Mouse (Mus musculus): ENCODE measurements around the gene Zfp687.
A peak's percentile ranks its signal among the peaks of the same experiment; 100 is the strongest.
"Not testable (repeated sequence)": the region's sequence is repeated elsewhere in the genome, so short reads cannot be mapped to it uniquely, and the experiment has no call there.

Zfp687 gene

GRCm38 (mm10) chr3:95015337-95015872 is at the start of gene Zfp687:
Gene Zfp687, minus strand, starts transcription at chr3:95015448.
- peak; percentile 99 for DNase-seq (ENCODE audit: low read depth, low spot score)

DNA sequence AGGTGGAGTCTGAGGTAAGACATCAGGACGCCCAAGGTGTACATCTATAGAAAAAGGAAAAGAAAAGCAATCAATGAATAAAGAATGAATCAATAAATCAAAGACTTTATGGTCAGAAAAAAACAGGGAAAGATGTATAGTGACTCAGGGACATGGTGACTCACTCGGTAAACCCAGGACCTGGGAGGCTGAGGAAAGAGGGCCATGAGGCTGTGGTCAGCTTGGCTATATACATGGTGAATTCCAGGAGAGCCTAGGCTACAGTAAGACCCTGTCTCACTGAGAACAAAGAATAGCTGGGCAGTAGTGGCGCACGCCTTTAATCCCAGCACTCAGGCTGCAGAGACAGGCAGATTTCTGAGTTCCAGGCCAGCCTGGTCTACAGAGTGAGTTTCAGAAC is 48.5 kb upstream of the Zfp687 start:
- DNase-seq (ENCODE audit: low read depth, low spot score) = no peak

DNA sequence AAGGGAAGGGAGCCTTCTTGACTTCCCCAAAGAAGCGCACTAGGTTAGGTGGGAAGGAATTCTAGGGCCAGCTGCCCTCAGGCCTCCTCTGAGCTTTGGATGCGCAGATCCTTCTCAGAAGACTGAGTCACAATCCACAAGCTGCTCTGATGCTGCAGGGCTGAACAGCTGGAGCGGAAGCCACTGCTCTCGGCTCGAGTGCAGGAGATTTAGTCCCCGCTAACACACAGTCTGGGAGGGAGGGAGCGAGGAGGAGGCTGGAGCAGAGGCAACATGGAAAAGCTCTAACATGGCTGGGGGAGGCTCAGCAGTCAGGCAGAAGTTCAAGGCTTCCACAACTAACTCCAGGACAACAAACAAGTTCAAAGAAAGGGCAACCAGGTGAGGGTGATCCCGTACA is 42.8 kb upstream of the Zfp687 start:
- DNase-seq (ENCODE audit: low read depth, low spot score) = no peak

- DNase-seq (ENCODE audit: low read depth, low spot score) = no peak
Observed at GRCm38 (mm10) chr3:95056275-95056674, 41.0 kb upstream of the Zfp687 start.

DNA sequence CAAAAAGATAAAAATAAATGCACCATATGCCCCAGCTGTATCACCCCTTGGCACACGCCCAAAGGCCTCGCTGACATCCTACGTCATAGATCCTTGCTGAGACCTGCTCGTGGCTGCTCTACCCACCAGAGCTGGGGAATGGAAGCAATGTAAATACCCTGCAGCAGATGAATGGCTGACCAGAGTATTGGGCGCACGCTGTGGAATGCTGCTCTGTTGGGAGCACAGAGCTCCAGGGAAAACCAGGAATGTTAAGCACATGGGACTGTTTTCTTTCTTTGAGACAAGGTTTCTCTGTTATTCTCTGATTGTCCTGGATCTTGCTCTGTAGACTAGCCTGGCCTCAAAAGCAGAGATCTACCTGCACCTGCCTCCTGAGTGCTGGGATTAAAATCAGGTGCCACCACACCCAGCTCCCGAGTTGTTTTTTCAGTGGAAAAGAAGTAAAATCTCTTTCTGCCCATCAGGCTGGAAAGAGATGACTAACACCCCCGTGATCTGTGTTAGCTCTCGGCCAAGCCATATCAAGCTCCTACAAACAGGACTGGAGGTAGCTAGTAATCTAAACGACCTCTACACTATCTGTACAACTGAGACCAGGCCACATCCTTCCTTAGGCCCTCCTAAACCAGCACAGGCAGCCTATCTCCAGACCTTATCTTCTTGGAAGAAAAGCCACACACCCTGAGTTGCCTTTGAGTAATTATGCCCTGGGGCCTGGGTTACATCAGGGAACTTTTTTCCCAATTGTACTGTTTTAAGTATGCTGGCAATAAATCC is 39.4 kb upstream of the Zfp687 start:
- DNase-seq (ENCODE audit: low read depth, low spot score) = no peak

GRCm38 (mm10) chr3:95053701-95054100 is 38.5 kb upstream of the Zfp687 start:
- peak; percentile 86 for DNase-seq (ENCODE audit: low read depth, low spot score)

DNA sequence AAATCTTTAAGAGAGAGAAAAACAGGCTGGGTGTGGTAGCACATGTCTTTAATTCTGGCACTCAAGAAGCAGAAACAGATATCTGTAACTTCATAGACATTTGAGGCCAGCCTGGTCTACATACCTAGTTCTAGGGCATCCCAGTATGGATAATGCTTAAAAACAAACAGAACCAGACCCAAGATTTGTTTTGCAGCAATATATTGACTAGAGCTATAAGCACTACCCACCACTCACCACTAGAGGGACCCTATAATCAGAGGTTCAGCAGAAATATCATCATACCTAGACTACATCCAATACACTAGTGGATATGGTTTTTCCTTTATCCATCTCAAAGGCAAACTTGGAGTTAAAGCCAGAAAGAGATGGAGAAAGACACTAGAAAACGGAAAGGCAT is 37.7 kb upstream of the Zfp687 start:
- DNase-seq (ENCODE audit: low read depth, low spot score) = peak; percentile 48

- DNase-seq (ENCODE audit: low read depth, low spot score) = no peak
Observed at GRCm38 (mm10) chr3:95047914-95048313, 32.7 kb upstream of the Zfp687 start.

DNA sequence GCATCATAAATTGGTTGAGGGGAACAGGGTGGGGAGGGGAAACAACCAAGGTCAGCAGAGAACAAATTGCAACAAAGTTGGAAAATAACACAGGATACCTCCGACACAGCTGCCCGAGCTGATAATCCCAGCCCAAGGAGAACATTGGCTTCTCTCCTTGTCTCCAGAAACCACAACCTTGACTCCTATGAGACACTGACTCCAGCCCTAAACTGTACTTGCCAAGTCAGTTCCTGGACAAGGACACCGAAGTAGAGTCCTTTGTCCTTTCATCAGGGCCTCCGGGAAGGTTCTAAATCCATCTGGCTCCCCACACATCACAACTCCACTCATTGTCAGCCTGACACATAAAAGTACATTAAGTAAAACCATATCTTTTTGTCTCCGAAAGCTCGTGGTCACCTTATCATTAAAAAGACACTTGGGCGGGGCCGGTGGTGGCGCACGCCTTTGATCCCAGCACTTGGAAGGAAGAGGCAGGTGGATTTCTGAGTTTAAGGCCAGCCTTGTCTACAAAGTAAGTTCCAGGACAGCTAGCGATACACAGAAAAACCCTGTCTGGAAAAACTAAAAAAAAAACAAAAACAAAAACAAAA is 31.3 kb upstream of the Zfp687 start:
- no peak for DNase-seq (ENCODE audit: low read depth, low spot score)

GRCm38 (mm10) chr3:95043251-95043650 is 28.0 kb upstream of the Zfp687 start:
- no peak for DNase-seq (ENCODE audit: low read depth, low spot score)

- no peak for DNase-seq (ENCODE audit: low read depth, low spot score)
Observed at GRCm38 (mm10) chr3:95042838-95043229, 27.6 kb upstream of the Zfp687 start.

- DNase-seq (ENCODE audit: low read depth, low spot score) = peak; percentile 98
Observed at GRCm38 (mm10) chr3:95042166-95042837, 27.1 kb upstream of the Zfp687 start, which contains the start of gene Psmd4. Gene Psmd4, minus strand, starts transcription at chr3:95042614.

DNA sequence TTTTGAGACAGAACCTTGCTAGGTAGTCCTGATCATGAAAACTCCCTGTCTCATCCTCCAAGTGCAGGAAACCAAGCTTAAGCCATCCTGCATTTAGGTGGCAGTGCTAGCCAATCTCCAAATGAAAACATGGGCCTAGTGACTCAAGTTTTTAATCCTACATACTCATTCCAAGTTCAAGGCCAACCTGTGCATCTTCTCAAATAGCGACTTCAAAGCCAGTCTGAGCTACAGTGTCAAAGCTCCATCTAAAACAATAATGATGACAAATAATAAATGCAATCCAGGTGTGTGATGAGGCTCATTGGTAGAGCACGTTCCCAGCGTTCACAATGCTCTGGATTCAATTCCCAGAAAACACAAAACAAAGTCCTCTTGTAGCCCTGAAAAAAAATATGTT is 26.4 kb upstream of the Zfp687 start:
- DNase-seq (ENCODE audit: low read depth, low spot score) = no peak

DNA sequence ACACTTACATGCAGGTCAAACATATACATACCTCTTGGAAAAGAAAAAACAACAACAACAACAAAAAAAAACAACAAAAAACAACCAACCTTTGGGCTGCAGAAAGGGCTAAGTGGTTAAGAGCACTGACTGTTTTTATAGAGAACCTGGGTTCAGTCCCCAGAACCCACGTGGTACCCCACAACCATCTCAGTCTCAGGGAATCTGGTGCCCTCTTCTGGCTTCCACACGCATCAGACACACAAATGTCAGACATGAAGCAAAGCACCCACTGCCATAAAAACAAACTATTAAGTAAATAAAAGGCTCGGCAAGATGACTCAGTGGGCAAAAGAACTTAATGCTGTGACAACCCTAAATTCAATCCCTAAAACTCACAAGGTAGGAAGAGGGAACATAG is 14.7 kb upstream of the Zfp687 start:
- DNase-seq (ENCODE audit: low read depth, low spot score) = peak; percentile 30

DNA sequence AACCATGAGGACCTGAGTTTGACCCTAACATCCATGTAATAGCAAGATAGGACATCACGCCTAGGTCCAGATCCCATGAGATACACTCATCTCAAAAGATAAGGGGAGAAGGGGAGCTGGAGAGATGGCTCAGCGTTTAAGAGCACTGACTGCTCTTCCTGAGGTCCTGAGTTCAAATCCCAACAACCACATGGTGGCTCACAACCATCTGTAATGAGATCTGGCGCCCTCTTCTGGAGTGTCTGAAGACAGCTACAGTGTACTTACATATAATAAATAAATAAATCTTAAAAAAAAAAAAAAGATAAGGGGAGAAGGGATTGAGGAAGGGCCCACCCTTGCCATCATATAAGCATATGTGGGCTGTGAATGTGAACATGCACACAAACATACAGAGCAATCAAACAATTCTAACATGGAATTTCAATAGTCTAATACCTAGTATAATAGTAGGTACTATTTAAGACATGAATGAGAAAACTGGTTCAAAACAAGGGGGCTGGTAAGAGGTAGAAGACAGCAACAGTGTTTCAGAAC is 14.1 kb upstream of the Zfp687 start:
- DNase-seq (ENCODE audit: low read depth, low spot score) = not testable (repeated sequence)

- DNase-seq (ENCODE audit: low read depth, low spot score) = no peak
Observed at GRCm38 (mm10) chr3:95028603-95029002, 13.4 kb upstream of the Zfp687 start.

GRCm38 (mm10) chr3:95027701-95028100 is 12.5 kb upstream of the Zfp687 start:
- no peak for DNase-seq (ENCODE audit: low read depth, low spot score)

DNA sequence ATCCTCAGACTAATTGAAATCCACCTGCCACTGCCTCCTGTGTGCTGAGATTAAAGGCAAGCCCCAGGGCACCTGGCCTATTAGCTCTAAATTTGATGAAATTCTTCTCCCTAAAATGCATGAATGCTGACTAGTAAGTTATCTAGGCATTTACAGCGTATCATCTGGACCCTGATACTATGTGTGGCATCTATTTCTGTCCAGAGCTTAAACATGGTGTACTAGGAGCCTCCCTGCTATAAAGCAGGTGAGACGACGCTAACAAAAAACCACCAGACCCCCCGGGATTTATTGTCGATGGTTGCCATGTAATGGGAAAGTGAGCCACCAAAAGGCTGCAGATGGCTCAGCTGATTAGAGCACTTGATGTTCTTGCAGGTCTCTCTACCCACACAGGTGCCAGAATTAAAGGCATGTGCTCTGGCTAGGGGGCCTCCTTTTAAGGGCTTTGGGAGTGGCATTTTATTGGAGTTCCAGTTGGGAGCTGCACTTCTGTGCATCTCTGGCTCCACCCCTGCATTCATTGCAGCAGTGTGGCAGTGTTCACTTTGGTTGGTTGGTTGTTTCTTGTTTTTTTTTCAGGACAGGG is 11.9 kb upstream of the Zfp687 start:
- DNase-seq (ENCODE audit: low read depth, low spot score) = peak; percentile 34

- no peak for DNase-seq (ENCODE audit: low read depth, low spot score)
Observed at GRCm38 (mm10) chr3:95025202-95025601, 10.0 kb upstream of the Zfp687 start.

DNA sequence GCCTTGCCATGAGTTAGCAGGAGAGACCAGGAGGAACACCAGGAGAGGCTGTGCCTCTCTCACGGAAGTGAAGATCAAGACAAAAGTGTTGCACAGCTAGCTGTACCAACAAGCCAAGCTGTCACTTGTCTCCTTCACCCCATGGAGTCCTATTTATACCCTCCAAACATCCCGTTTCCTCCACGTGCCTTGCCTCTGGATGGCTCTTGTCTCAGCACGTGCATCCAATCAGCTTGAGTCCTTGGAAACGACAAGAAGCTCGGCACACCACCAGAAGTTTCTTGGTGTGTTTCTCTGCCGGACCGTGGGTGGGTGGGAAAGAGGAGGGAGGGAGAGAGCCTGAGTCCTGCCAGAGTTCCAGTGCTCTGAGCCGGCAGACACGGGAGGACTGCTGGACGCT is 9.3 kb upstream of the Zfp687 start:
- peak; percentile 35 for DNase-seq (ENCODE audit: low read depth, low spot score)

GRCm38 (mm10) chr3:95020956-95021355 is 5.7 kb upstream of the Zfp687 start:
- not testable (repeated sequence) for DNase-seq (ENCODE audit: low read depth, low spot score)

GRCm38 (mm10) chr3:95018741-95019140 is 3.5 kb upstream of the Zfp687 start:
- DNase-seq (ENCODE audit: low read depth, low spot score) = no peak

All from ES-CJ7 (cell line).